Mouse (Mus musculus): ENCODE measurements at regions not wholly inside any gene's neighbourhood (a gene's known extent, or its start where the extent isn't known, plus 50 kb on each side); places are given as distances from the start of the nearest gene placed in this dataset.

GRCm38 (mm10) chr10:46016295-46016694 lies 438.7 kb downstream of the Hace1 start:
- Histone ChIP-seq H3K27ac (ENCODE audit: control insufficient read depth, insufficient read depth, low read depth, low read length) (no peak overlapping the region), H3K4me1 (ENCODE audit: control insufficient read depth, insufficient read depth, low read length) (no peaks in the 10 kb centered on the region), H3K27me3 (ENCODE audit: control insufficient read depth, insufficient read depth, low read length) (no peaks in the 10 kb centered on the region), H3K4me3 (ENCODE audit: control insufficient read depth, low read depth, low read length) (no peak overlapping the region), H3K36me3 (ENCODE audit: control insufficient read depth, insufficient read depth, low read length) (no peaks in the 10 kb centered on the region)
- TF ChIP-seq POLR2A (IDR thresholded peaks at IDR 0.05; ENCODE audit: control insufficient read depth, low read depth, low read length) (no peak), CTCF (IDR thresholded peaks at IDR 0.05; ENCODE audit: control insufficient read depth, insufficient read depth, insufficient replicate concordance, low read depth, low read length) (no peak)

DNA sequence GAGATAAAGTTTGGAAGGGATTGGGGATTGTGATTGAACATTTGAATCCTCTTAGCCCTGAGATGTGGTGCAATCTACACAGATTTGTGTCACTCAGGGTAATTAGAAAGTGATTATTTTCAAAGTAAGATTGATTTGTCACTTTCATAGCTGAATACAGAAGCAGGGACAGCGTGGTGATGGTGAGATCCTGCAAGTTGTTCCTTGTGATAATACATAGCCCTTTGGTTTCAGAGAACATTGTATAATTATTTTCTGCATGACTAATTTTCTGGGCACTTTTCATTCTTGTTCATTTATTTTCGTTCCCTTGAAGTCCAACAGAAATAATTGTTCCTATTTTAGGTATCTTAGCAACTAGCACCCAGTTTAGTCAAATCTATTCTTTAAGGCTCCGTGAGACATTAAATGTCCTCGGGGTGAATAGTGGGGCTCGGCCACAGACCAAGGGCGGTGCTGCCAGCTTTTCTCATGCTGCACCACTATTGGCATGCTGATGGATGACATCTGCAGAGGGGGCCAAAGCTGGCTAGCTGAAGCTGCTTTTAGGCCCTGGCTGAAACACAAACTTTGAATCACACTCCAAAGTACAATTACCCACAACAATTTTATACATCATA lies 468.0 kb downstream of the Hace1 start:
- no peaks in the 10 kb centered on the region for H3K4me1 ChIP-seq (ENCODE audit: control insufficient read depth, insufficient read depth, low read length)
- no peak overlapping the region for H3K4me3 ChIP-seq (ENCODE audit: control insufficient read depth, low read depth, low read length)
- no peak overlapping the region for H3K27ac ChIP-seq (ENCODE audit: control insufficient read depth, insufficient read depth, low read depth, low read length)
- no peaks in the 10 kb centered on the region for H3K27me3 ChIP-seq (ENCODE audit: control insufficient read depth, insufficient read depth, low read length)
- no peaks in the 10 kb centered on the region for H3K36me3 ChIP-seq (ENCODE audit: control insufficient read depth, insufficient read depth, low read length)
- no peak for TF ChIP-seq POLR2A (IDR thresholded peaks at IDR 0.05; ENCODE audit: control insufficient read depth, low read depth, low read length)
- TF ChIP-seq CTCF (IDR thresholded peaks at IDR 0.05; ENCODE audit: control insufficient read depth, insufficient read depth, insufficient replicate concordance, low read depth, low read length) = no peak

DNA sequence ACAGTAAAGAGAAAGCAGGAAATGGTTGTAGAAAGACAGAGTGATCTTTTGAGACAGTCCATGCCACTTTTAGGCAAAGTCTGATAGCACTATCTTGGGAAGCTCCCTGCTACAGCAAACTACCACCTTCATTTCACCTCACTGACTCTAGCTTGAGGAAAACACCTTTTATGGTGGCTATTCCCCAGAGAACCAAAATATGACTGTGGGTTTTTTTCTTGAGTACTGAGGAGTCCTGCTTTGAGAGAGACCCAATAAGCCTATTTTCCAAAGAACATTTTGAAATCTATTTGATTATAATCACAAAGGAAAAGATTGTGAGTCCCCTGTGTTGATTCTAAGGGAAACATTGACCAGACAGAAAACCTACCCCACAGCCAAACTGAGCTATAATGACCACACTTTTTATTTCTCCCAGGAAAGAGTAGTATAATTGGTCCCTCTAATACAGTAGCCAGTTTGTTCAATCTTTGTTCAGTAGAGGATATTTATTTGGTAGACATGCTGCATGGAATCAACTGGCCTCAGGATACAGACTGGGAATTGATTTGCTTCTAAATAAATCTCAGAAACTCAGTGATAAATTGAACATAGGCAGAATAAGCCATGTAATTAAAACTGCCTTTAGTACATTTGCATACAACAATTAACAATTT lies 468.6 kb downstream of the Hace1 start:
- Histone ChIP-seq H3K27me3 (ENCODE audit: control insufficient read depth, insufficient read depth, low read length) (no peaks in the 10 kb centered on the region), H3K27ac (ENCODE audit: control insufficient read depth, insufficient read depth, low read depth, low read length) (no peak overlapping the region)
- TF ChIP-seq CTCF (IDR thresholded peaks at IDR 0.05; ENCODE audit: control insufficient read depth, insufficient read depth, insufficient replicate concordance, low read depth, low read length) (no peak), POLR2A (IDR thresholded peaks at IDR 0.05; ENCODE audit: control insufficient read depth, low read depth, low read length) (no peak)

DNA sequence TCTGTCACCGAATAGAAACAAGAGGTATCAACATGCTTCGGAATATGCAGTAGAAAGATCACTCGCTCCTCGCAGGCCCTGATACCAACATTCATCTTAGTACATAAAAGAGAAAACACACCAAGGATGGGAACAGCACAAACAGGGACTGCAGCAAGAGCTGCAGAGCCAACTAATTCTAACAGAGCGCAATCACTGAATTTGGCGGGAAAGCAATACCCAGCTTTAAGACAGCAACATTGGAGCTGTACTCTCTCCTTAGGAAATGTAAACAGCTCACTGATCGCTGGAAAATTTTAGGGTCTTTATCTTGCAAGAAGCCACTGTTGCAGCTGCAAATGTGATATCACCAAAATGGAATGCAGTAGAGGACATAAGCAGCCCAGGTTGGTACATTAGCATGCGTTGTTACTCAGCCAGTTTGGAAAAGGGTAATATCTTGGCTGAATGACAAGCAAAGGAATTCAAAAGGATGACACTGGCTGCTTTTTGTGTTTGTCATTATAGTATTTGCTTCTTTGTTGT lies 469.3 kb downstream of the Hace1 start:
- no peaks in the 10 kb centered on the region for H3K36me3 ChIP-seq (ENCODE audit: control insufficient read depth, insufficient read depth, low read length)
- no peak overlapping the region for H3K27ac ChIP-seq (ENCODE audit: control insufficient read depth, insufficient read depth, low read depth, low read length)
- no peak overlapping the region for H3K4me3 ChIP-seq (ENCODE audit: control insufficient read depth, low read depth, low read length)
- H3K4me1 ChIP-seq (ENCODE audit: control insufficient read depth, insufficient read depth, low read length) = no peaks in the 10 kb centered on the region
- no peak for TF ChIP-seq CTCF (IDR thresholded peaks at IDR 0.05; ENCODE audit: control insufficient read depth, insufficient read depth, insufficient replicate concordance, low read depth, low read length)
- no peak for TF ChIP-seq POLR2A (IDR thresholded peaks at IDR 0.05; ENCODE audit: control insufficient read depth, low read depth, low read length)
- H3K27me3 ChIP-seq (ENCODE audit: control insufficient read depth, insufficient read depth, low read length) = no peaks in the 10 kb centered on the region

More for the DNA sequence above, 468.6 kb downstream of the Hace1 start:
- Histone ChIP-seq H3K36me3 (ENCODE audit: control insufficient read depth, insufficient read depth, low read length) (no peaks in the 10 kb centered on the region), H3K4me1 (ENCODE audit: control insufficient read depth, insufficient read depth, low read length) (no peaks in the 10 kb centered on the region), H3K4me3 (ENCODE audit: control insufficient read depth, low read depth, low read length) (no peak overlapping the region)

GRCm38 (mm10) chr10:46047591-46047990 lies 470.0 kb downstream of the Hace1 start:
- H3K27me3 ChIP-seq (ENCODE audit: control insufficient read depth, insufficient read depth, low read length) = no peaks in the 10 kb centered on the region
- no peak overlapping the region for H3K27ac ChIP-seq (ENCODE audit: control insufficient read depth, insufficient read depth, low read depth, low read length)
- no peaks in the 10 kb centered on the region for H3K4me1 ChIP-seq (ENCODE audit: control insufficient read depth, insufficient read depth, low read length)
- H3K36me3 ChIP-seq (ENCODE audit: control insufficient read depth, insufficient read depth, low read length) = no peaks in the 10 kb centered on the region
- H3K4me3 ChIP-seq (ENCODE audit: control insufficient read depth, low read depth, low read length) = no peak overlapping the region
- no peak for TF ChIP-seq CTCF (IDR thresholded peaks at IDR 0.05; ENCODE audit: control insufficient read depth, insufficient read depth, insufficient replicate concordance, low read depth, low read length)
- no peak for TF ChIP-seq POLR2A (IDR thresholded peaks at IDR 0.05; ENCODE audit: control insufficient read depth, low read depth, low read length)

- H3K27ac ChIP-seq (ENCODE audit: control insufficient read depth, insufficient read depth, low read depth, low read length) = no peak overlapping the region
- H3K36me3 ChIP-seq (ENCODE audit: control insufficient read depth, insufficient read depth, low read length) = no peaks in the 10 kb centered on the region
- no peak overlapping the region for H3K4me3 ChIP-seq (ENCODE audit: control insufficient read depth, low read depth, low read length)
- H3K4me1 ChIP-seq (ENCODE audit: control insufficient read depth, insufficient read depth, low read length) = no peaks in the 10 kb centered on the region
- TF ChIP-seq CTCF (IDR thresholded peaks at IDR 0.05; ENCODE audit: control insufficient read depth, insufficient read depth, insufficient replicate concordance, low read depth, low read length) = no peak
- no peak for TF ChIP-seq POLR2A (IDR thresholded peaks at IDR 0.05; ENCODE audit: control insufficient read depth, low read depth, low read length)
- H3K27me3 ChIP-seq (ENCODE audit: control insufficient read depth, insufficient read depth, low read length) = no peaks in the 10 kb centered on the region
Observed at GRCm38 (mm10) chr10:46057362-46058198, 480.0 kb downstream of the Hace1 start.

DNA sequence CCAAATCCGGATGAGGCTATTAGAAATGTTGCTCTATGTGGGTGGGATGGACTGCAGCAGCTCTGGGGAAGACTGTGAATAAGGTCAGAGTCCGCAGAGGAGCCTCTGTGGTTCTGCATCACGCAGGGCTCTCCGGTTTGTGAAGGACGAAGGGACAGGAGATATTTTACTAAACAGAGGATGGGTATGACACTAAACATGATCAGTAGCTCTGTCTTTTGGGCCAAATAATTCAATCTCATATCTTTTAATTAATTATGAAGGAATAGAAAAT lies 480.5 kb downstream of the Hace1 start:
- TF ChIP-seq POLR2A (IDR thresholded peaks at IDR 0.05; ENCODE audit: control insufficient read depth, low read depth, low read length) (no peak), CTCF (IDR thresholded peaks at IDR 0.05; ENCODE audit: control insufficient read depth, insufficient read depth, insufficient replicate concordance, low read depth, low read length) (no peak)
- H3K27me3 ChIP-seq (ENCODE audit: control insufficient read depth, insufficient read depth, low read length) = no peaks in the 10 kb centered on the region

More for the DNA sequence above, 480.5 kb downstream of the Hace1 start:
- H3K4me1 ChIP-seq (ENCODE audit: control insufficient read depth, insufficient read depth, low read length) = no peaks in the 10 kb centered on the region
- no peaks in the 10 kb centered on the region for H3K36me3 ChIP-seq (ENCODE audit: control insufficient read depth, insufficient read depth, low read length)
- no peak overlapping the region for H3K4me3 ChIP-seq (ENCODE audit: control insufficient read depth, low read depth, low read length)
- H3K27ac ChIP-seq (ENCODE audit: control insufficient read depth, insufficient read depth, low read depth, low read length) = no peak overlapping the region
